Mouse (Mus musculus) heart, postnatal 0 days (tissue): ENCODE data around the gene Maneal.

Experiments
- CTCF ChIP-seq: IDR thresholded peaks from 2 replicates; pipeline ENCODE4 v1.5.1; 2016; ENCODE audit warnings: antibody characterized with exemption, control low read depth, low read depth
- EP300 ChIP-seq: IDR thresholded peaks from 2 replicates; pipeline ENCODE4 v1.6.1; 2016; ENCODE audit warnings: antibody characterized with exemption, low read depth

DNA sequence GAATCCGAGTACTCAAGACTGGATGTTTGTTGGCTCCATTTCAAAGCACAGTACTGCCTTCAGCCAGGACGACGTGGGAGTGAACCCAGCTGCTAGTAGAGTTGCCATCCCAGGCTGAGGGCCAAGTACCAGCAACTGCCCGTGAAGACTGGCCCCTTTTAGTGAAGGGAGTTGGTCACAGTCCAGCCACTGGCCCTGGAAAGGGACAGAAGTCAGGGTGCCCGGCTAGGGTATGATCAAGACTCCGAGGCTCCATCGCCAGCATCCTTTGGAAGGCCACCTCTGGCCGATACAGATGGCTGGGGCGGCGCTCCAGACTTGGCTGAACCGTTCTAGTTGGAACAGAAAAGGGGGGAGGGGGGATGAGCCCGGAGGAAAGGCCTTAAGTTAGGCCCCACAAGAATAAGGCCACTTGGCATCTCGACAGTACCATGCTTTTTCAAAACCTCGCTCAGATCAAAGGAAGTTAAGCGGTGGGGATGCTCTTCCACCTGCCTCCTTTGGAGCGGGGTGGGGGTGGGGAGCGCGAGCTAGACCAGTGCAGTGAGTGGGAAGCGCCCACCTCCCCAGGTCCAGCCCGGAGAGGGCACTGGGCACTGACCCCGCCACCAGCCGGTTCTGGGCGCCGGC lies 12.2 kb downstream of the Maneal start:
- no peak for TF ChIP-seq CTCF
- no peak for TF ChIP-seq EP300
